Mouse (Mus musculus): Measurements from ENCODE around the gene Parp4. TPM values are rescaled to one million over a fixed set of nuclear protein-coding genes. Genes with fewer than 3 reads are reported as not detected.

Parp4 gene
- polyA plus RNA-seq, 1 experiment from 2014 or later = 4.6 TPM

GRCm38 (mm10) chr14:56575969-56576901 is 816 bp downstream of the Parp4 start:
- Histone ChIP-seq H3K4me2 (replicated peaks) (peak overlapping the region; percentile 77), H3K4me3 (replicated peaks) (peak overlapping the region; percentile 65), H3K9ac (no peak overlapping the region; the same call in 1 of the 2 replicates), H3K36me3 (no peaks in the 10 kb centered on the region), H3K27me3 (replicated peaks) (no peaks in the 10 kb centered on the region), H3K4me1 (replicated peaks) (no peaks in the 10 kb centered on the region), H3K9me3 (no peaks in the 10 kb centered on the region), H3K27ac (no peak overlapping the region)
- no peak for ATAC-seq
- WGBS = 69% methylated on average over 18 of the region's 18 CpGs

- H3K4me3 ChIP-seq (replicated peaks) = no peak overlapping the region
- H3K9ac ChIP-seq = no peak overlapping the region
- no peak for ATAC-seq
- 48% methylated on average over 8 of the region's 8 CpGs for WGBS
- H3K4me2 ChIP-seq (replicated peaks) = no peak overlapping the region
- no peaks in the 10 kb centered on the region for H3K27me3 ChIP-seq (replicated peaks)
- no peaks in the 10 kb centered on the region for H3K4me1 ChIP-seq (replicated peaks)
- no peak overlapping the region for H3K27ac ChIP-seq
- H3K9me3 ChIP-seq = no peaks in the 10 kb centered on the region
- H3K36me3 ChIP-seq = no peaks in the 10 kb centered on the region
Measured at GRCm38 (mm10) chr14:56579011-56579410, 3.6 kb downstream of the Parp4 start.

- Histone ChIP-seq H3K4me3 (replicated peaks) (no peak overlapping the region), H3K9me3 (no peaks in the 10 kb centered on the region), H3K4me2 (replicated peaks) (no peak overlapping the region), H3K4me1 (replicated peaks) (no peaks in the 10 kb centered on the region), H3K27me3 (replicated peaks) (no peaks in the 10 kb centered on the region), H3K27ac (no peak overlapping the region), H3K9ac (no peak overlapping the region), H3K36me3 (no peaks in the 10 kb centered on the region)
- no peak for ATAC-seq
- 63% methylated on average over 5 of the region's 5 CpGs for WGBS
Measured at GRCm38 (mm10) chr14:56581117-56581516, 5.7 kb downstream of the Parp4 start.

- no peak for ATAC-seq
- no peak overlapping the region for H3K27ac ChIP-seq
- no peaks in the 10 kb centered on the region for H3K4me1 ChIP-seq (replicated peaks)
- H3K4me3 ChIP-seq (replicated peaks) = no peak overlapping the region
- no peak overlapping the region for H3K9ac ChIP-seq
- no peaks in the 10 kb centered on the region for H3K9me3 ChIP-seq
- H3K27me3 ChIP-seq (replicated peaks) = no peaks in the 10 kb centered on the region
- no peak overlapping the region for H3K4me2 ChIP-seq (replicated peaks)
- 75% methylated on average over 6 of the region's 6 CpGs for WGBS
- H3K36me3 ChIP-seq = no peaks in the 10 kb centered on the region
Measured at GRCm38 (mm10) chr14:56582294-56582693, 6.9 kb downstream of the Parp4 start.

GRCm38 (mm10) chr14:56592191-56592590 is 16.8 kb downstream of the Parp4 start:
- Histone ChIP-seq H3K4me2 (replicated peaks) (no peak overlapping the region), H3K27ac (no peak overlapping the region), H3K27me3 (replicated peaks) (no peaks in the 10 kb centered on the region), H3K4me3 (replicated peaks) (no peak overlapping the region), H3K9me3 (no peaks in the 10 kb centered on the region), H3K9ac (no peak overlapping the region), H3K4me1 (replicated peaks) (no peaks in the 10 kb centered on the region), H3K36me3 (peaks cover 4% of the 10 kb centered on the region; the same call in 1 of the 2 replicates)
- WGBS = 94% methylated on average over 9 of the region's 9 CpGs
- no peak for ATAC-seq

- Histone ChIP-seq H3K4me1 (replicated peaks) (no peaks in the 10 kb centered on the region), H3K36me3 (peaks cover 4% of the 10 kb centered on the region; the same call in 1 of the 2 replicates), H3K4me2 (replicated peaks) (no peak overlapping the region), H3K27me3 (replicated peaks) (no peaks in the 10 kb centered on the region), H3K9ac (no peak overlapping the region), H3K9me3 (no peaks in the 10 kb centered on the region), H3K27ac (no peak overlapping the region), H3K4me3 (replicated peaks) (no peak overlapping the region)
- 88% methylated on average over 1 of the region's 1 CpGs for WGBS
- ATAC-seq = no peak
Measured at GRCm38 (mm10) chr14:56594811-56595210, 19.4 kb downstream of the Parp4 start.

GRCm38 (mm10) chr14:56598759-56599158 is 23.3 kb downstream of the Parp4 start:
- WGBS = 53% methylated on average over 6 of the region's 6 CpGs
- H3K36me3 ChIP-seq = no peaks in the 10 kb centered on the region
- no peak overlapping the region for H3K4me2 ChIP-seq (replicated peaks)
- H3K9ac ChIP-seq = no peak overlapping the region
- no peaks in the 10 kb centered on the region for H3K4me1 ChIP-seq (replicated peaks)
- H3K9me3 ChIP-seq = no peaks in the 10 kb centered on the region
- no peak overlapping the region for H3K4me3 ChIP-seq (replicated peaks)
- ATAC-seq = no peak
- H3K27me3 ChIP-seq (replicated peaks) = no peaks in the 10 kb centered on the region
- no peak overlapping the region for H3K27ac ChIP-seq

- Histone ChIP-seq H3K4me1 (replicated peaks) (no peaks in the 10 kb centered on the region), H3K4me2 (replicated peaks) (no peak overlapping the region), H3K27ac (no peak overlapping the region), H3K4me3 (replicated peaks) (no peak overlapping the region), H3K27me3 (replicated peaks) (no peaks in the 10 kb centered on the region), H3K36me3 (no peaks in the 10 kb centered on the region), H3K9me3 (no peaks in the 10 kb centered on the region), H3K9ac (no peak overlapping the region)
- no peak for ATAC-seq
- 60% methylated on average over 9 of the region's 9 CpGs for WGBS
Measured at GRCm38 (mm10) chr14:56602069-56602468, 26.6 kb downstream of the Parp4 start.

GRCm38 (mm10) chr14:56604438-56604837 is 29.0 kb downstream of the Parp4 start:
- WGBS = 86% methylated on average over 5 of the region's 5 CpGs

GRCm38 (mm10) chr14:56605136-56605535 is 29.7 kb downstream of the Parp4 start:
- H3K9me3 ChIP-seq = no peaks in the 10 kb centered on the region
- no peak overlapping the region for H3K27ac ChIP-seq
- no peaks in the 10 kb centered on the region for H3K27me3 ChIP-seq (replicated peaks)
- no peak overlapping the region for H3K4me3 ChIP-seq (replicated peaks)
- no peaks in the 10 kb centered on the region for H3K36me3 ChIP-seq
- no peaks in the 10 kb centered on the region for H3K4me1 ChIP-seq (replicated peaks)
- no peak overlapping the region for H3K4me2 ChIP-seq (replicated peaks)
- no peak overlapping the region for H3K9ac ChIP-seq
- WGBS = 74% methylated on average over 4 of the region's 4 CpGs
- ATAC-seq = 0 out of 2 replicates have a peak, but pooled peaks have one; percentile 58

More at GRCm38 (mm10) chr14:56604438-56604837, 29.0 kb downstream of the Parp4 start:
- H3K9ac ChIP-seq = no peak overlapping the region
- no peak overlapping the region for H3K4me2 ChIP-seq (replicated peaks)
- no peak overlapping the region for H3K4me3 ChIP-seq (replicated peaks)
- H3K27me3 ChIP-seq (replicated peaks) = no peaks in the 10 kb centered on the region
- H3K4me1 ChIP-seq (replicated peaks) = no peaks in the 10 kb centered on the region
- ATAC-seq = no peak
- no peak overlapping the region for H3K27ac ChIP-seq
- H3K9me3 ChIP-seq = no peaks in the 10 kb centered on the region
- H3K36me3 ChIP-seq = no peaks in the 10 kb centered on the region

GRCm38 (mm10) chr14:56613212-56613611 is 37.8 kb downstream of the Parp4 start:
- no peak for ATAC-seq
- H3K27me3 ChIP-seq (replicated peaks) = no peaks in the 10 kb centered on the region
- H3K36me3 ChIP-seq = no peaks in the 10 kb centered on the region
- no peaks in the 10 kb centered on the region for H3K4me1 ChIP-seq (replicated peaks)
- no peak overlapping the region for H3K9ac ChIP-seq
- no peaks in the 10 kb centered on the region for H3K9me3 ChIP-seq
- H3K27ac ChIP-seq = no peak overlapping the region
- 82% methylated on average over 3 of the region's 3 CpGs for WGBS
- H3K4me3 ChIP-seq (replicated peaks) = no peak overlapping the region
- no peak overlapping the region for H3K4me2 ChIP-seq (replicated peaks)

GRCm38 (mm10) chr14:56617470-56617869 is 42.1 kb downstream of the Parp4 start:
- Histone ChIP-seq H3K9ac (no peak overlapping the region), H3K9me3 (no peaks in the 10 kb centered on the region), H3K27me3 (replicated peaks) (no peaks in the 10 kb centered on the region), H3K4me3 (replicated peaks) (no peak overlapping the region), H3K27ac (no peak overlapping the region), H3K4me1 (replicated peaks) (no peaks in the 10 kb centered on the region), H3K4me2 (replicated peaks) (no peak overlapping the region), H3K36me3 (no peaks in the 10 kb centered on the region; the same call in 1 of the 2 replicates)
- ATAC-seq = no peak
- 68% methylated on average over 1 of the region's 1 CpGs for WGBS

- H3K27me3 ChIP-seq (replicated peaks) = no peaks in the 10 kb centered on the region
- ATAC-seq = no peak
- no peak overlapping the region for H3K9ac ChIP-seq
- H3K4me2 ChIP-seq (replicated peaks) = no peak overlapping the region
- H3K9me3 ChIP-seq = no peaks in the 10 kb centered on the region
- 87% methylated on average over 8 of the region's 8 CpGs for WGBS
- no peak overlapping the region for H3K4me3 ChIP-seq (replicated peaks)
- no peaks in the 10 kb centered on the region; the same call in 1 of the 2 replicates for H3K36me3 ChIP-seq
- no peaks in the 10 kb centered on the region for H3K4me1 ChIP-seq (replicated peaks)
- H3K27ac ChIP-seq = no peak overlapping the region
Measured at GRCm38 (mm10) chr14:56620425-56620824, 45.0 kb downstream of the Parp4 start.

All from intestine, embryonic 15.5 days (tissue).